Mouse (Mus musculus): Measurements from ENCODE around the gene Oxtr.

GRCm38 (mm10) chr6:112498716-112499115, 9.0 kb upstream of the Oxtr start:
- TF ChIP-seq CTCF (IDR thresholded peaks at IDR 0.05; ENCODE audit: control insufficient read depth, insufficient read depth, low read length), result no peak
- TF ChIP-seq POLR2A (IDR thresholded peaks at IDR 0.05; ENCODE audit: borderline replicate concordance, control insufficient read depth, low read depth, low read length), result no peak
